Mouse (Mus musculus) forebrain, embryonic 14.5 days (tissue): Measurements from ENCODE around the gene Ndufa12. TPM values are rescaled to one million over a fixed set of nuclear protein-coding genes. Genes with fewer than 3 reads are reported as not detected.

Source experiments
- ATAC-seq: fragments of 200-750 bp; cut with Nextera tagmentation; 2 replicates; pipeline ENCODE4 v1.8.0; 2017; ENCODE audit warnings: mild to moderate bottlenecking, moderate library complexity
- DNase-seq: peaks from one replicate; pipeline ENCODE4 v3.0.0-alpha.2; 2015; ENCODE audit warnings: low spot score
- H3K27ac ChIP-seq: fragments of 300-500 bp; sonication (generic); 2 replicates; pipeline ENCODE4 v1.5.1; 2014; ENCODE audit warnings: low read depth, mild to moderate bottlenecking, control low read depth, low read length, moderate library complexity
- H3K27me3 ChIP-seq: fragments of 300-500 bp; sonication (generic); replicated peaks from 2 replicates; pipeline ENCODE4 v1.6.1; 2014; ENCODE audit warnings: low read length, control low read depth, mixed read lengths; ENCODE audit not compliant: control insufficient read depth, insufficient read depth
- H3K36me3 ChIP-seq: fragments of 300-500 bp; sonication (generic); 2 replicates; pipeline ENCODE4 v1.6.1; 2014; ENCODE audit warnings: low read length, control low read depth; ENCODE audit not compliant: control insufficient read depth, insufficient read depth
- H3K4me1 ChIP-seq: fragments of 300-500 bp; sonication (generic); 2 replicates; pipeline ENCODE4 v1.6.1; 2014; ENCODE audit warnings: antibody characterized with exemption, low read length, control low read depth; ENCODE audit not compliant: control insufficient read depth, insufficient read depth
- H3K4me2 ChIP-seq: fragments of 300-500 bp; sonication (generic); 2 replicates; pipeline ENCODE4 v1.6.1; 2014; ENCODE audit warnings: mild to moderate bottlenecking, control low read depth, low read length
- H3K4me3 ChIP-seq: fragments of 300-500 bp; sonication (generic); 2 replicates; pipeline ENCODE4 v1.5.1; 2014; ENCODE audit warnings: low read depth, low read length, control low read depth
- H3K9ac ChIP-seq: fragments of 300-500 bp; sonication (generic); 2 replicates; pipeline ENCODE4 v1.6.1; 2014; ENCODE audit warnings: mild to moderate bottlenecking, low read length, control low read depth, moderate library complexity
- H3K9me3 ChIP-seq: fragments of 300-500 bp; sonication (generic); replicated peaks from 2 replicates; pipeline ENCODE4 v1.6.1; 2016; ENCODE audit warnings: low read length, control low read depth, mixed read lengths; ENCODE audit not compliant: control insufficient read depth
- WGBS: fragments of 180-500 bp; shearing (Covaris S2); extraction: QIAGEN DNeasy Blood & Tissue Kit; methylation state at CpG from one replicate; pipeline ENCODE4 v1.1.7; 2014; 5-methylcytosine and 5-hydroxymethylcytosine counted together
- polyA plus RNA-seq: library from polyadenylated mRNA; unstranded; fragments of >200 nt; fragmentation: Nextera tagmentation; extraction: Ambion mirVana; gene quantifications from 2 replicates; pipeline ENCODE4 v1.2.1, GENCODE M21; 2014

Gene Ndufa12
- polyA plus RNA-seq, 1 experiment from 2014 or later = 485 TPM

DNA sequence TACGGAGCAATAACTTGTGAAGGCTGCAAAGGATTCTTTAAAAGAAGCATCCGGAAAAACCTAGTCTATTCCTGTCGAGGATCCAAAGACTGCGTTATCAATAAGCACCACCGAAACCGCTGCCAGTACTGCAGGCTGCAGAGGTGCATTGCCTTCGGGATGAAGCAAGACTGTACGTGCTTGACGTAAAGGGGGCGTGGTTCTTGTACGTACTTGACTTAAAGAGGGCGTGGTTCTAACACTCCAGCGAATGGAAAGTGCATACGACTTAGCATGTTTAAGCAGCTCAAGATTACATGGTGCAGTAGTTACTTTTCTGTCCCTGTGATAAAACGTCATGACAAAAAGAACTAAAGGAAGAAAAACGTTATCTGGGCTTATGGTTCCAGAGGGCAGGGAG lies 33.1 kb upstream of the Ndufa12 start:
- Histone ChIP-seq H3K4me3 (no peak overlapping the region), H3K9ac (no peak overlapping the region), H3K4me2 (no peak overlapping the region), H3K9me3 (no peaks in the 10 kb centered on the region), H3K36me3 (peaks cover 61% of the 10 kb centered on the region), H3K27ac (no peak overlapping the region), H3K4me1 (no peaks in the 10 kb centered on the region), H3K27me3 (no peaks in the 10 kb centered on the region)
- WGBS = 90% methylated on average over 16 of the region's 16 CpGs
- ATAC-seq (no peak), DNase-seq (no peak)

GRCm38 (mm10) chr10:94167051-94167750 lies 31.3 kb upstream of the Ndufa12 start:
- no peak for ATAC-seq
- Histone ChIP-seq H3K27ac (no peak overlapping the region), H3K9ac (no peak overlapping the region), H3K4me1 (0 out of 2 replicates have a peak, but pooled peaks cover under 1% of the 10 kb centered on the region), H3K4me2 (no peak overlapping the region), H3K27me3 (no peaks in the 10 kb centered on the region), H3K4me3 (no peak overlapping the region), H3K36me3 (peaks cover 64% of the 10 kb centered on the region), H3K9me3 (no peaks in the 10 kb centered on the region)
- WGBS = 51% methylated on average over 11 of the region's 11 CpGs
- no peak for DNase-seq

DNA sequence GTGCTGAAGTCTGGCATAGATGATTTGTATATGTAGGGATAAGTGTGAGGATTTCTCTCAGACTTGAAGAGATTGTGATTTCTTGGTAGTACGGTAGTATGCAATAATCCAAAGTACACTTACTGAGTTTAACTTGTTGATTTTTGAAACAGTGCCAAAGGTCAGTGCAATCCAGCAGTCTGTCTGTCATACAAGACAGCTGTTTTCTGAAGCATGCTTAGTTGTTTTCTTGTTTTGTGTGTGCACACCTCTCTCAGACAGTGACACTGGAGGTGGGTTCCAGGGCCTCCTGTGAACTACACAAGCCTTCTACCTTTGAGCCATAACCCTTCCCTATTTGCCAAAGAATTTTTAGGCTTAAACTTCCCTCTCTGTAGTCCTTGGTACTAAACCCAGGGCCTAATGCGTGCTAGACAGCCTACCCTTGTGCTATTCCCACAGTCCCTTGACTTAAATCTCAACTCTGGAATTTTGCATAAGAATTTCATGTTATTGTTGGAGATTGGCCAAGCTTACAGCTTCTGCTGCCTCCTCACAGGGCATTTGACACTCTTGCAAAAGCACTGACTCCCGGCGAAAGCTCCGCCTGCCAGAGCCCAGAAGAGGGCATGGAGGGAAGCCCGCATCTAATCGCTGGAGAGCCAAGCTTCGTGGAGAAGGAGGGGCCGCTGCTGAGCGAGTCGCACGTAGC lies 26.9 kb upstream of the Ndufa12 start:
- H3K9ac ChIP-seq = no peak overlapping the region
- H3K27me3 ChIP-seq = no peaks in the 10 kb centered on the region
- ATAC-seq = no peak
- no peaks in the 10 kb centered on the region for H3K9me3 ChIP-seq
- WGBS = 44% methylated on average over 12 of the region's 12 CpGs
- H3K4me2 ChIP-seq = peak overlapping the region; percentile 12; the same call in 1 of the 2 replicates
- no peak overlapping the region for H3K27ac ChIP-seq
- peaks cover 9% of the 10 kb centered on the region; the same call in 1 of the 2 replicates for H3K4me1 ChIP-seq
- DNase-seq = peak; percentile 31
- no peak overlapping the region for H3K4me3 ChIP-seq
- peaks cover 69% of the 10 kb centered on the region for H3K36me3 ChIP-seq

- H3K27me3 ChIP-seq = no peaks in the 10 kb centered on the region
- no peak overlapping the region for H3K9ac ChIP-seq
- no peak for DNase-seq
- H3K4me3 ChIP-seq = no peak overlapping the region
- peaks cover 65% of the 10 kb centered on the region for H3K36me3 ChIP-seq
- H3K9me3 ChIP-seq = no peaks in the 10 kb centered on the region
- H3K27ac ChIP-seq = no peak overlapping the region
- H3K4me1 ChIP-seq = peaks cover 9% of the 10 kb centered on the region; the same call in 1 of the 2 replicates
- peak overlapping the region; percentile 12; the same call in 1 of the 2 replicates for H3K4me2 ChIP-seq
- no peak for ATAC-seq
- WGBS = 39% methylated on average over 11 of the region's 11 CpGs
Measured at GRCm38 (mm10) chr10:94172137-94172536, 26.4 kb upstream of the Ndufa12 start.

DNA sequence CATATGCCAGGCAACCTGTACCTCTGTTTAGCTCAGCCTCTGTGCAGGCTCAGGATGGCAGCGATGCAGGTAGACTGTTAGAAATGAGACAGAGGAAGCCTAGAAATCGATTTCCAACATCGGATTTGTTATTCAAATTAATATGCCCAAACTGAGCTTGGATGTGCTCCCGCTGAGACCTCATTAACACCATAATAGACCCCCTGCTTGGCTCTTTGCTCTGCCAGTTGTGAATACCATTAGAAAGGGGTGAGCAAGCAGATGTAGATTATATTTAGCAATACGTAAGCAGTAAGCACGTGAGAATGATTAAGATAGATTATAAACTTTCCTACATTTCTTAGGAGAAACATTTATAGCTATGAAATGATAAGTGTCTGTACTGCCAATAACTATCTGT lies 25.8 kb upstream of the Ndufa12 start:
- no peak for ATAC-seq
- Histone ChIP-seq H3K4me2 (0 out of 2 replicates have a peak overlapping the region, but pooled peaks have one; percentile 16), H3K9me3 (no peaks in the 10 kb centered on the region), H3K27me3 (no peaks in the 10 kb centered on the region), H3K9ac (no peak overlapping the region), H3K27ac (no peak overlapping the region), H3K4me1 (peaks cover 9% of the 10 kb centered on the region; the same call in 1 of the 2 replicates), H3K36me3 (peaks cover 60% of the 10 kb centered on the region), H3K4me3 (no peak overlapping the region)
- 9% methylated on average over 6 of the region's 6 CpGs for WGBS
- DNase-seq = peak; percentile 59

GRCm38 (mm10) chr10:94174652-94175051 lies 23.9 kb upstream of the Ndufa12 start:
- no peak overlapping the region for H3K4me2 ChIP-seq
- H3K9ac ChIP-seq = no peak overlapping the region
- DNase-seq = no peak
- H3K36me3 ChIP-seq = peaks cover 45% of the 10 kb centered on the region
- no peak for ATAC-seq
- peaks cover 9% of the 10 kb centered on the region; the same call in 1 of the 2 replicates for H3K4me1 ChIP-seq
- WGBS = 93% methylated on average over 7 of the region's 7 CpGs
- H3K27ac ChIP-seq = no peak overlapping the region
- no peaks in the 10 kb centered on the region for H3K9me3 ChIP-seq
- H3K27me3 ChIP-seq = no peaks in the 10 kb centered on the region
- no peak overlapping the region for H3K4me3 ChIP-seq

DNA sequence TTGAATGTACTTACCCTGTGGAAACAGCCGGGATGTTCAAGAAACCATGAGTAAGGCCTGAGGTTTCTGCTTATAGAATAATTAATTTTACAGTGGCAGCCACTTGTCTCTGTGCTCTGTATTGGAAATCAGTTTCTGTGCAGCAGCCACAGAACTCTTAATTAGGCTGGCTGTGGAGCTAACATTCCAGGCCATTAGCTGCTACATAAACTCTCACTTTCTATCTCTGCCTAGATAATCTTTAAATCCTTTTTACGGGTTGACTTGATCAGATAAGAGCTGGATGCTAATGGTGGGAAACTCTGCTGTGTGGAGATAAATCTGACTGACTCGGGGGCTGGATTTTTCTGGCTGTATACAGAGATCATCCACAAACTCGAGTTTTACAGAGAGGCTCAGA lies 15.3 kb upstream of the Ndufa12 start:
- H3K27ac ChIP-seq = no peak overlapping the region
- ATAC-seq (no peak), DNase-seq (no peak)

GRCm38 (mm10) chr10:94204973-94205372 lies 6.5 kb downstream of the Ndufa12 start:
- DNase-seq (no peak), ATAC-seq (no peak)
- Histone ChIP-seq H3K4me2 (no peak overlapping the region), H3K27ac (no peak overlapping the region), H3K9me3 (no peaks in the 10 kb centered on the region), H3K9ac (no peak overlapping the region), H3K36me3 (peaks cover 68% of the 10 kb centered on the region), H3K4me3 (no peak overlapping the region), H3K27me3 (no peaks in the 10 kb centered on the region), H3K4me1 (no peaks in the 10 kb centered on the region)
- 95% methylated on average over 4 of the region's 4 CpGs for WGBS

More for the DNA sequence above, 15.3 kb upstream of the Ndufa12 start:
- Histone ChIP-seq H3K4me2 (no peak overlapping the region), H3K36me3 (peaks cover 34% of the 10 kb centered on the region), H3K4me3 (no peak overlapping the region), H3K4me1 (no peaks in the 10 kb centered on the region), H3K9ac (no peak overlapping the region), H3K27me3 (no peaks in the 10 kb centered on the region), H3K9me3 (no peaks in the 10 kb centered on the region)
- WGBS = 36% methylated on average over 4 of the region's 4 CpGs
